ENCODE assay signal across 17 mouse cellular contexts in the genomic region with DNA sequence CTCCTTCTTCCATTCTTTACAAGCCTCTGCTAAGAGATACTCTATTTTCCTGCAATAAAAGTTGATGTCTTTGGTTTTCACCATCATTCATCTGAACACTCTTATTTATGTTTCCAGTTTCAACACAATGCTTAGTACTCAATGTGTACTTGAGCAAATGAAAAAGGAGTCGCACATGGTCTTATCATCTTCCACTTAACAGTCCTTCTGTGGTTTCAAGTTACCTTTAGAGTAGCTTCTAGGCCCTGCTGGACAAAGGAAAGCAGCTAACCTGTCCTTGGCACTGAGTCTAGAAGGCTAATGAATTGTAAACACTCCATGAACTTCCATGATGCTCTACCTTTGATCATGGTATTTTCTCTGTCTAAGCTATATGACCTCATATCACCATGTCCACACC.
"Had no signal": no experiment of that assay in that cellular context is flagged by ENCODE, and none has a peak within 500 bp of the region (broad histone marks: within the 10 kb centered on the region; RNA-seq: fewer than 3 reads in every experiment).

No protein-coding gene starts in this region.

- ATAC-seq: liver, postnatal 0 days; lung, postnatal 0 days; midbrain, embryonic 13.5 days; midbrain, embryonic 15.5 days had no signal

- H3K4me3 ChIP-seq: lung, embryonic 15.5 days; megakaryocyte, embryonic 14.5 days; midbrain, embryonic 13.5 days; midbrain, embryonic 15.5 days; neural tube, embryonic 12.5 days; stomach, embryonic 15.5 days had no signal

- H3K27me3 ChIP-seq: lung, embryonic 15.5 days; megakaryocyte, embryonic 14.5 days; midbrain, embryonic 13.5 days; midbrain, embryonic 15.5 days; neural tube, embryonic 12.5 days; stomach, embryonic 15.5 days had no signal

- H3K9ac ChIP-seq: liver, postnatal 0 days; lung, embryonic 15.5 days; midbrain, embryonic 13.5 days; midbrain, embryonic 15.5 days; neural tube, embryonic 12.5 days; stomach, embryonic 15.5 days had no signal

- H3K4me1 ChIP-seq: lung, embryonic 15.5 days; megakaryocyte, embryonic 14.5 days; midbrain, embryonic 15.5 days; neural tube, embryonic 12.5 days; stomach, embryonic 15.5 days had no signal

- H3K4me2 ChIP-seq: lung, embryonic 15.5 days; midbrain, embryonic 13.5 days; midbrain, embryonic 15.5 days; neural tube, embryonic 12.5 days; stomach, embryonic 15.5 days had no signal

- H3K36me3 ChIP-seq: lung, embryonic 15.5 days; midbrain, embryonic 13.5 days; midbrain, embryonic 15.5 days; neural tube, embryonic 12.5 days; stomach, embryonic 15.5 days had no signal

- DNase-seq: liver, postnatal 0 days; lung, adult 2 months; lung, postnatal 14 days; lung, postnatal 36 days; right cerebral cortex, postnatal 14 days; thymus, adult 2 months; thymus, postnatal 25 days; thymus, postnatal 4 days had no signal

- H3K9me3 ChIP-seq: lung, embryonic 15.5 days; megakaryocyte, embryonic 14.5 days; midbrain, embryonic 13.5 days; midbrain, embryonic 15.5 days; neural tube, embryonic 12.5 days; stomach, embryonic 15.5 days had no signal

- H3K27ac ChIP-seq: lung, embryonic 15.5 days; macrophage; midbrain, embryonic 13.5 days; midbrain, embryonic 15.5 days; neural tube, embryonic 12.5 days; stomach, embryonic 15.5 days; stomach, postnatal 0 days had no signal
